Mouse (Mus musculus) cortical plate, adult 2 months (tissue): ENCODE measurements at regions not wholly inside any gene's neighbourhood (a gene's known extent, or its start where the extent isn't known, plus 50 kb on each side); places are given as distances from the start of the nearest gene placed in this dataset.

Experiments
- CTCF ChIP-seq: fragments of 200-500 bp; IDR thresholded peaks from 2 replicates; pipeline ENCODE4 v1.5.1; 2011; ENCODE audit warnings: mild to moderate bottlenecking, control low read depth, low read length; ENCODE audit not compliant: insufficient read depth; ENCODE audit errors: extremely low read depth
- POLR2A ChIP-seq: fragments of 200-500 bp; IDR thresholded peaks from 2 replicates; pipeline ENCODE4 v1.6.1; 2011; ENCODE audit warnings: mild to moderate bottlenecking, low read length, control low read depth; ENCODE audit not compliant: insufficient read depth; ENCODE audit errors: extremely low read depth

DNA sequence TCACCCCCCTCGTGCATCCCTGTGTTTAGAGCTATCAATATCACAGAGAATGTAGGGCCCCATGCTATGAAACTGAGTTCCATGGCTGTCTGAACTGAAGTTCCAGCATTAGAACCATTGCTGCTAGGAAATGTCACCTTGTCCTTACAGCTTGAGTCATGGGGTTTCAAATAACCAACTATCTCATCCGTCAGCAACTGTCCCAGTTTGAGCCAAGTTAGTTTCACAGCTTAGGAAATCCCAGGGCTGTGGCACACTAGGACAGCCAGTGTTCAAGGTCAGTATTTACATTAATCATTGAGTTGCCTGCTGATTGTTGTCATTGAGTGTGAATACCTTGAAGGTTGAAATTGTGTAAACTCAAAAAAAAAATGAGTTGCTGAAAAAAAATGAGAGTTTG, 390.6 kb upstream of the Htr2a start:
- TF ChIP-seq CTCF: no peak
- TF ChIP-seq POLR2A: no peak
